Mouse (Mus musculus) C2C12 (cell line): ENCODE data around the gene Gm3173. TPM values are rescaled to one million over a fixed set of nuclear protein-coding genes. Genes with fewer than 3 reads are reported as not detected.
"Not testable (repeated sequence)": the region's sequence is repeated elsewhere in the genome, so short reads cannot be mapped to it uniquely, and the experiment has no call there.

Experiments
- H3K27me3 ChIP-seq: one replicate; pipeline ENCODE4 v1.6.1; 2011; ENCODE audit not compliant: control insufficient read depth, insufficient read depth, insufficient read length
- H3K36me3 ChIP-seq: one replicate; pipeline ENCODE4 v1.6.1; 2011; ENCODE audit not compliant: control insufficient read depth, insufficient read depth
- H3K4me3 ChIP-seq: one replicate; pipeline ENCODE4 v1.5.1; 2011; ENCODE audit warnings: mild to moderate bottlenecking, control low read depth; ENCODE audit not compliant: poor library complexity, insufficient read depth, severe bottlenecking
- H3K79me2 ChIP-seq: one replicate; pipeline ENCODE4 v1.6.1; 2011; ENCODE audit not compliant: control insufficient read depth, insufficient read depth
- H3K79me3 ChIP-seq: one replicate; pipeline ENCODE4 v1.6.1; 2011; ENCODE audit warnings: low read depth, control low read depth
- H3ac ChIP-seq: one replicate; pipeline ENCODE3; 2011; ENCODE audit warnings: low read depth; ENCODE audit not compliant: control insufficient read depth, insufficient read length
- long read RNA-seq, 2 experiments: library from polyadenylated mRNA; unstranded; transcript quantifications; one replicate each; pipeline ENCODE4 v2.0.0; 2019 to 2020
- polyA plus RNA-seq: library from polyadenylated mRNA; unstranded; fragments of >200 nt; fragmentation: generic; extraction: Trizol; gene quantifications from one replicate; pipeline ENCODE4 v1.2.1, GENCODE M21; 2012; ENCODE audit warnings: missing spikeins

Gm3173 gene
- polyA plus RNA-seq, result not detected
- long read RNA-seq, experiment 1, result 0 reads
- long read RNA-seq, experiment 2, result 0 reads

DNA sequence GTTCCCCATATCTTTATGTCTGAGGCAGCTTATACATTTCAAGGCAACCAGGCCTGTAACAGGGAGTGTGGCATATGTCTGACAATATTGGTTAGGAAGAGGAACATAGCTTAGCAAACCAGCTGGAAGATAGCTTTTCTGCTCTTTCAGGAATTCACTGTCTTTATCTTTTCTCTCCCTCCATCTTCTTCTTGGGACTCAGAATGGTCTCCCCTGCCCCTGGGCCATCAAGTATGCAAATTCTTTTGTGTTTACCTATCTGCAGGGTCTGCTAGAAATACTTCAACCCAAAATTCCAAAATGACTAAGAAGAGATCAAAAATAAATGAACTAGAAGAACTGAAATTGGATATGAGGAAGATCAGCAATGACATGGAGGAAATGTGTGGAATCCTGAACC is at the start of gene Gm3173:
TSS of gene Gm3173 (plus strand) at position 301 of the 400 bp plus-strand sequence.
- H3ac ChIP-seq, H3K27me3 ChIP-seq, H3K36me3 ChIP-seq, H3K79me3 ChIP-seq, H3K4me3 ChIP-seq, H3K79me2 ChIP-seq: not testable (repeated sequence)

DNA sequence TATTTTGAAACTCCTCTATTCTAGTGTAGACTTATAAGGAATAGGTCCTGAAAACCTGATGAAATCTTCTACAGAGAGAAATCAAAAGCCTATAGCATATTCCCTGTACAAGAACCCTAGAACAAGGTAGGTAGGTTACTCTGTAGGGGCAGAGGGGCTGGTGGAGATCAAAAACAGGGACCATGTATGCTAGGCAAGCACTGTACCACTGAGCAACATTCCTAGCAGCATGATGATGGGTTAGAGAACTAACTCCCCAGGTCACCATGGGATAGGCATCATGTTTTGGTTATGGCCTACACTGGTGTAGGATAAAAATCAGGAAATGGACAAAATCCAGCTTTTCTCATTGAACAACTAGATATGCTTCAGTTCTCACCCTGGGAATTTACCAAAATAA is 45.2 kb upstream of the Gm3173 start:
- not testable (repeated sequence) for H3ac ChIP-seq, H3K4me3 ChIP-seq, H3K79me3 ChIP-seq, H3K36me3 ChIP-seq, H3K27me3 ChIP-seq, H3K79me2 ChIP-seq

DNA sequence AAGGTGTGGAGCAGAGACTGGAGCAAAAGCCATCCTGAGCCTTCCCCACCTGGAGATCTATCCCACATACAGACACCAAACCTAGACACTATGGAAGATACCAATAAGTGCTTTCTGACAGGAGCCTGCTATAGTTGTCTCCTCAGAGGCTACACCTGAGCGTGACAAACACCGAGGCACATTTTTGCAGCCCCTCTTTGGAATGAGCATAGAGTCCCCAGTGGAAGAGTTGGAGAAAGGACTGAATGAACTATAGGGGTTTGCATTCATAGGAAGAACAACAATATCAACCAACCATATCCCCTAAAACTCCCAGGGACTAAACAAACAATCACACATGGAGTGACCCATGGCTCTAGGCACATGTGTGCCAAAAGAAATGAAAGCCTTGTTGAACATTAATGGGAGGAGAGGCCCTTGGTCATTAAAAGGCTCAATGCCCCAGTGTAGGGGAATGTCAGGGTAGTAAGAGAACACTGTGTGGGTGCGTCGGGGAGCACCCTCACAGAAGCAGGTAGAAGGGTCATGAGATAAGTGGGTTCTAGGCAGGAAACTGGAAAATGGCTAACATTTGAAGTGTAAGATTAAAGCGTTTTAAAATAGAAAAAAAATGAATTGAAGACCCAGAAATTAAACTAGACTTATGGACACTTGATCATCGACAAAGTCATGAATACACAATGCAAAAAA is 37.8 kb upstream of the Gm3173 start:
- not testable (repeated sequence) for H3K36me3 ChIP-seq, H3K79me3 ChIP-seq, H3K27me3 ChIP-seq, H3ac ChIP-seq, H3K79me2 ChIP-seq, H3K4me3 ChIP-seq

DNA sequence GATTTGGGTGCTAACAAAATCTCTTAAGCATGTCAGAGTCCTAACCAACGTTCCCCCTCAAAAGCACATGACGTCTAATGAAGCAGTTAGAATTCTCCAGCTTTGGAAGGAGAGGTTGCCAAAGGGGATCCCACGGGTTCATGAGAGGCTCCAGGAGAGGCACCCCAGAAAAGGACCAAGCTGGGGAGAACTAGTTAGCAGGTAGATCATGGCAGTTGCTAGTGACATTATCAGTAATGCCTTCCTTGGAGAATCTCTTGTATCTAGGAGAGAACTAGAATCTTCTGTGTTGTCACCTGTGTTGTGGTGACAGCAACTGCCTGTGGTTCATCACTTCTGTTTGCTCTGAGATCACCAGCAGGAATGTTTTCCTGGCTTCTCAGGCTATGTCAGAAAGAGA is 33.6 kb upstream of the Gm3173 start, which contains the start of gene Gm3159:
TSS of gene Gm3159 (plus strand) at position 301 of the 400 bp plus-strand sequence.
- H3K27me3 ChIP-seq, H3K4me3 ChIP-seq, H3ac ChIP-seq, H3K36me3 ChIP-seq, H3K79me2 ChIP-seq, H3K79me3 ChIP-seq: not testable (repeated sequence)

DNA sequence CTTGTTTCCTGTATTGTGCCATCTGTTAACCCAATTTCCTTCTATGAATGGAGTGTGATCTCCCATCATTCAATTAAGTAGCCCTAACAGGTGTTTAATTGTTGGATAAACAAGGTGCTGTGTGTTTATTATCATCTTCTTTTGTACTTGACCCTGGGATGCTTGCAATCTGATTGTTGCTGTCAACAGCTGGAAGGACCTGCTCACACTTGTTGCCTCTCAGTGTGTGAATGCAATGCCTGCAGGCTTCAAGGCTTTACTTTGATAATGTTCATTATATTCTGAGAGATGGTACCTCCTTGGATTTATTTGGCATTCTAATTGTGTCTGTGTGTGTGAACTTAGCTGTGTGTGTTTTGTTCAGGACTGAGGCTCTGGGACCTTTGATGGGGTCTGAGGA is 32.2 kb upstream of the Gm3173 start:
- H3K4me3 ChIP-seq, H3K36me3 ChIP-seq, H3K79me3 ChIP-seq, H3ac ChIP-seq, H3K27me3 ChIP-seq, H3K79me2 ChIP-seq: not testable (repeated sequence)

DNA sequence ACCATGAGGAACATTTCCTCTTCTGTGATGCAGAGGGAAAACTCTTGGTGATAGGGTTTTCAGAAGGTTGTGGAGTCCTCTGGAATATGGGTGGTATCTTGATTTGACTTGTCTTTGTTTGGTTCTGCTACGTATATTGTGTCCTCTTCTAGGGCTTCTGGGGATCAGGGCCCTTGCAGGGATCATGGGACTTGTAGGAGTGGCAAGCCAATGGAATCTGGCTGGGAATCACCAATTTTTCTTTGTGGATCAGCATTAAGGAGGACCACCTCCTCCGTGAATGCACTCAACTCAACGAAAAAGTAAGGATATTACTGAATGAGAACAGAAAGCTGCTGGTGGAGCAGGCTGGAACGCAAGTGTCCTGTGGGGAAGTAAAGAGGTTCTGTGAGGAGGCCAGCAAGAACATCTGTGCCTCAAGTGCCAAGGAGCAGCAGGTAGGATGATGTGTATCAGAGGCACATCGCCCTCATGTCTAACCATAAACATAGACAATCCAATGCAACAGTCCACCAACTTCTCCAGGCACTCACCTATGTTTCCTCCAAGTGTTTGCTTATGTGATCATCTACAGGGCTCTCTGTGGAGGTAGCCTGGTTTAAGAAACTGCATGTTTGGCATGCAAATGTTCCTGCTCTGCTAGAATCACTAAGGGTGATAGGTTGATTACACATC is 30.5 kb upstream of the Gm3173 start:
- not testable (repeated sequence) for H3K27me3 ChIP-seq, H3K79me3 ChIP-seq, H3K36me3 ChIP-seq, H3ac ChIP-seq, H3K4me3 ChIP-seq, H3K79me2 ChIP-seq

DNA sequence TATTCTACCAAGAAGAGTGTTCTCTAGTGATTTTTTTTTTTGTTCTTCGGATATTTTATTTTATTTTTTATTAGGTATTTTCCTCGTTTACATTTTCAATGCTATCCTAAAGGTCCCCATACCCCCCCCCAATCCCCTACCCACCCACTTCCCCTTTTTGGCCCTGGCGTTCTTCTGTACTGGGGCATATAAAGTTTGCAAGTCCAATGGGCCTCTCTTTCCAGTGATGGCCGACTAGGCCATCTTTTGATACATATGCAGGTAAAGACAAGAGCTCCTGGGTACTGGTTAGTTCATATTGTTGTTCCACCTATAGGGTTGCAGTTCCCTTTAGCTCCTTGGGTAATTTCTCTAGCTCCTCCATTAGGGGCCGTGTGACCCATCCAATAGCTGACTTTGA is 29.5 kb upstream of the Gm3173 start:
- not testable (repeated sequence) for H3K79me2 ChIP-seq, H3K4me3 ChIP-seq

DNA sequence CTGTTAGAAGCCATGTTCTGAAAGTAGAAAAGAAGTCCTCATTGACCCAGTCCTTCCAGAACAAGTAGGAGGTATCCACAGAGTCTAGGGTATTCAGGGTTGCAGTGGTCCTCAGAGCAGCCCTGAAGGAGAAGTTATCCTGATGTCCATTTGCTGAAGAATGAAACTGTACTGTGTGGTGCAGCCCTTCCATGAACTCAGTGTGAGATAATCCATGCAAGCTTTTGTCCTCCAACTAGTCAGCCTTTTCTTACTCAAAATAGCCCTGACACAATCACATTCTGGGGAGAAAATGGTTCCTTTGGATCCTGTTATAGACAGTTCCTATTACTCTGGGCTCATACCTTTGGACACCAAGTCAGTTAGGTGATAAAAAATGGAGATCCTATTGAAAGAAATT is 27.0 kb upstream of the Gm3173 start:
- not testable (repeated sequence) for H3ac ChIP-seq, H3K36me3 ChIP-seq, H3K79me2 ChIP-seq, H3K27me3 ChIP-seq, H3K4me3 ChIP-seq, H3K79me3 ChIP-seq

More for the DNA sequence above, 29.5 kb upstream of the Gm3173 start:
- H3K27me3 ChIP-seq, H3ac ChIP-seq, H3K79me3 ChIP-seq, H3K36me3 ChIP-seq: not testable (repeated sequence)

DNA sequence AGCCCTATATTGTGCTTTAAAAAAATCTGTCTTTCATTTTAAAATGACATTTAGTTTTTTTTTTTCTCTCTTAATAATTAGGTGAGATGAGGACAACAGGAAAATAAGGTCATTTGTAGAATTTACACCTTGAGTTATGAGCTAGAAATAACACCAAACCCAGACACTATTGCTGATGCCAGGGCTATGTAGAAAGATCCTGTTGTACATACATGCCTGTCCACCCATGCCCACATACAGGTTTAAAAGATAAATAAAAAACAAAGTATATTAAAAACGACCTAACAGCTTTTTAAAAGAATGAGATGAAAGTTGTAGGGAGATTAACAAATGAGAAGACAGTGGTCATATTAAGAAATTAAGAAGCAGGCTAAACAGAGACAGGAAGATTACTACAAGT is 20.9 kb upstream of the Gm3173 start:
- not testable (repeated sequence) for H3K79me3 ChIP-seq, H3ac ChIP-seq, H3K36me3 ChIP-seq, H3K27me3 ChIP-seq, H3K4me3 ChIP-seq, H3K79me2 ChIP-seq

DNA sequence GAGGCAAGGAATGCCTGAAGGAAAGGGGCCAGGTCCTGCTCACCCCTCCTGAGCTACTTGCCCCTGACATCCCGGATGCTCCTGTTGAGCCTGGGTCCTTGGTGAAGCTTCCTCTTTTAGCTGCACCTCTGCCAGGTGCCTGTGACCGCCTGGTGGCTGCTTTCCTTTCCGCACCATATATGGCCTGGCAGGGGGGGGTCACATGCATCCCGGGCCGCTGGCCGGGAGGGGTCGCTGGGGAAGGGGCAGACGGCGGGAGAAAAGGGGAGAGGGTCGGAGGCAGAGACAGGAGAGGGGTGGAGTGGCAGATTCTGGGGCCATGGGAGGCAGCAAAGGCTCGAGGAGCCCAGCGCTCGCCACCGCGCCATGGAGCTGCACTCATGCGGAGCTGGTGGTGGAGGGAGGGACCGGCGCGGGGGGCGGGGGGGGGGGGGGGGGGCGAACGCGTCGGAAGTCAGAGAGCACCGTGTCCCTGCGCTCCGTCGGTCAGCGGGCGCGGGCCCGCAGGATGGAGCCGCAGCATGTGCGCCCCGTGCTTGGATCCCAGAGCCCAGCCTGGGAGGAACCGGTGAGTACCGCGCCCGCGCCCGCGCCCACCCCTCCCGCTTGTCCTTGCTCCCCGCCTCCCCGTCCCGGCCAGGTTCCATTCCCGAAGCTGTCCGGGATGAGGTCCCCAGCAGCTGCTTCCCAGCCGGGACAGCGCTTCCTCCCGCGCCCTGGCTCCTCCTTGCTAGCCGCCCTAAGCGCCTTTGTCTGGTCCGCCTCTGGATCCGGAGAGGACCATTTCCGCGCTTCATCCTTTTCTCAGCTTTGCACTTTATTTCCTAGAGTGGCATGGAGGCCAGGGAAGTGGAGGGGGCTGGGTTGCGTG is 15.6 kb upstream of the Gm3173 start, which contains the start of gene Gm3164:
TSS of gene Gm3164 (plus strand) at position 484 of the 871 bp plus-strand sequence.
- H3K79me3 ChIP-seq, H3K4me3 ChIP-seq, H3ac ChIP-seq, H3K36me3 ChIP-seq, H3K27me3 ChIP-seq, H3K79me2 ChIP-seq: not testable (repeated sequence)

DNA sequence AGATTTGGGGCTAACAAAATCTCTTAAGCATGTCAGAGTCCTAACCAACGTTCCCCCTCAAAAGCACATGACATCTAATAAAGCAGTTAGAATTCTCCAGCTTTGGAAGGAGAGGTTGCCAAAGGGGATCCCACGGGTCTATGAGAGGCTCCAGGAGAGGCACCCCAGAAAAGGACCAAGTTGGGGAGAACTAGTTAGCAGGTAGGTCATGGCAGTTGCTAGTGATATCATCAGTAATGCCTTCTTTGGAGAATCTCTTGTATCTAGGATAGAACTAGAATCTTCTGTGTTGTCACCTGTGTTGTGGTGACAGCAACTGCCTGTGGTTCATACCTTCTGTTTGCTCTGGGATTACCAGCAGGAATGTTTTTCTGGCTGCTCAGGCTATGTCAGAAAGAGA is 50.7 kb downstream of the Gm3173 start, which contains the start of gene Gm3182:
TSS of gene Gm3182 (plus strand) at position 301 of the 400 bp plus-strand sequence.
- H3K36me3 ChIP-seq, H3K79me2 ChIP-seq, H3K79me3 ChIP-seq, H3K4me3 ChIP-seq, H3ac ChIP-seq, H3K27me3 ChIP-seq: not testable (repeated sequence)
